Mouse (Mus musculus) liver, embryonic 11.5 days (tissue): ENCODE results near the gene Pld1. TPM values are rescaled to one million over a fixed set of nuclear protein-coding genes. Genes with fewer than 3 reads are reported as not detected.

Experiments
- ATAC-seq: fragments of 200-750 bp; cut with Nextera tagmentation; replicated peaks from 2 replicates; pipeline ENCODE4 v1.8.0; 2017; ENCODE audit warnings: moderate number of reproducible peaks, mild to moderate bottlenecking, moderate TSS enrichment, moderate library complexity; ENCODE audit not compliant: low FRiP score
- DNase-seq: peaks from one replicate; pipeline ENCODE4 v3.0.0-alpha.2; 2017; ENCODE audit warnings: low spot score
- H3K27ac ChIP-seq: fragments of 300-500 bp; sonication (generic); 2 replicates; pipeline ENCODE4 v1.5.1; 2014; ENCODE audit warnings: mild to moderate bottlenecking, low read depth, low read length, control low read depth
- H3K27me3 ChIP-seq: fragments of 300-500 bp; sonication (generic); replicated peaks from 2 replicates; pipeline ENCODE4 v1.6.1; 2014; ENCODE audit warnings: low read length, mixed read lengths; ENCODE audit not compliant: control insufficient read depth, insufficient read depth
- H3K36me3 ChIP-seq: fragments of 300-500 bp; sonication (generic); 2 replicates; pipeline ENCODE4 v1.6.1; 2014; ENCODE audit warnings: mild to moderate bottlenecking, low read length, moderate library complexity, mixed read lengths; ENCODE audit not compliant: control insufficient read depth, insufficient read depth
- H3K4me1 ChIP-seq: fragments of 300-500 bp; sonication (generic); replicated peaks from 2 replicates; pipeline ENCODE4 v1.6.1; 2014; ENCODE audit warnings: low read length, mixed read lengths; ENCODE audit not compliant: control insufficient read depth, insufficient read depth
- H3K4me2 ChIP-seq: fragments of 300-500 bp; sonication (generic); 2 replicates; pipeline ENCODE4 v1.6.1; 2014; ENCODE audit warnings: mild to moderate bottlenecking, control low read depth, moderate library complexity
- H3K4me3 ChIP-seq: fragments of 300-500 bp; sonication (generic); 2 replicates; pipeline ENCODE4 v1.5.1; 2014; ENCODE audit warnings: low read depth, low read length, control low read depth
- H3K9ac ChIP-seq: fragments of 300-500 bp; sonication (generic); 2 replicates; pipeline ENCODE4 v1.6.1; 2014; ENCODE audit warnings: low read depth, low read length, control low read depth
- H3K9me3 ChIP-seq: fragments of 300-500 bp; sonication (generic); 2 replicates; pipeline ENCODE4 v1.6.1; 2016; ENCODE audit warnings: low read length, inconsistent platforms, mixed read lengths; ENCODE audit not compliant: control insufficient read depth
- WGBS: fragments of 180-500 bp; shearing (Covaris S2); extraction: QIAGEN DNeasy Blood & Tissue Kit; methylation state at CpG from one replicate; pipeline ENCODE4 v1.1.7; 2014; 5-methylcytosine and 5-hydroxymethylcytosine counted together
- polyA plus RNA-seq: library from polyadenylated mRNA; unstranded; fragments of >200 nt; fragmentation: Nextera tagmentation; extraction: Ambion mirVana; gene quantifications from 2 replicates; pipeline ENCODE4 v1.2.1, GENCODE M21; 2014

Pld1 gene
- polyA plus RNA-seq, 1 experiment from 2014 or later = 4.9 TPM

GRCm38 (mm10) chr3:28170911-28171618 is 232.6 kb downstream of the Pld1 start:
- no peaks in the 10 kb centered on the region for H3K36me3 ChIP-seq
- WGBS = 44% methylated on average over 17 of the region's 17 CpGs
- ATAC-seq (peak; percentile 68), DNase-seq (peak; percentile 57)
- no peak overlapping the region for H3K27ac ChIP-seq
- peak overlapping the region; percentile 55 for H3K4me2 ChIP-seq
- no peak overlapping the region for H3K4me3 ChIP-seq
- H3K4me1 ChIP-seq = peaks cover 4% of the 10 kb centered on the region; the same call in 1 of the 2 replicates
- H3K9ac ChIP-seq = no peak overlapping the region
- no peaks in the 10 kb centered on the region for H3K27me3 ChIP-seq
- H3K9me3 ChIP-seq = no peaks in the 10 kb centered on the region

DNA sequence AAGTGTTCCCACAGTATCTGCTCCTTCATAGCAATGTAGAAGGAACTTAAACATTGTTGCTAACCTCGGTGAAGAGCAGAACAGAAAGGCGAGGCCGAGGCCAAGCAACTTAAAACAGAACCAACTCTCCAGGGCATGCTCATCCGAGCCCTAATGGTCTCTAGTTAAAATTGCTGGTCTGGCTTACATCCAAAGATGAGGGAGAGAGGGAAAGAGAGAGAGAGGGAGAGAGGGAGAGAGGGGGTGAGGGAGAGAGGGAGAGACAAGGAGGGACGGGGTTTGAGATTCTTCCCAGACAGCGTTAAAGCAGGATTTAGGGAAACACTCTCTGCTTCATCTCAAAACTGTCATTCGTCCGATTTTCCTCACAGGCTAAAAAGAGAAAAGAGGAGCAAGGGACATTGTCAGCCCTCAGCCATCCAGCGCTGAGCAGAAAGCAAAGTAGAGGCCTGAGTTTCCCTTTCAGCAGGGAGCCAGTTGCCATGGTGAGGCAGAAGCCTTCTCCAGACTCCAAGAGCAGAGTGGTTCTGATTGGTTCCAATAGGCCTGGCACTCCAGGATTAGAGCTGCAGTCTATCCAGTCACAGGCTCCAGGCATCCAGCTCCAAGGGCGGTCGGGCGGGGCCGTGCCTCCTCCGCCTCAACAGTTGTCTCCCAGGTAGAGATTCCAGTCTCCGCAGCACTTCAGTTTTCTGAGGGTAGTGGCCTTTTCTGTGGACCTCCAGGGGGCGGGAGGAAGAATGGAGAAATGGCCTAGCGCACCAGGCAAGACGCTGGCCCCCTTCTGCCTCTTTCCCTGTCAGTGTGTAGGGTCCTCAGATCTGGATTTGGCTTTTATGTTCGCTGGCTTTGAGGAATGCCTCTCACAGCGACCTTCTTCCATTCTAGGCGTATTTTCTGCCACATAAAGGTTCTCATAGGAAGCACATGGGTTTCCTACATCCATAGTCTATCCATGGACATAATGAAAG is 237.8 kb downstream of the Pld1 start:
- Histone ChIP-seq H3K9me3 (no peaks in the 10 kb centered on the region), H3K27ac (no peak overlapping the region), H3K4me2 (no peak overlapping the region), H3K36me3 (no peaks in the 10 kb centered on the region), H3K4me3 (no peak overlapping the region), H3K27me3 (no peaks in the 10 kb centered on the region), H3K4me1 (no peaks in the 10 kb centered on the region), H3K9ac (no peak overlapping the region)
- ATAC-seq = no peak
- WGBS = 36% methylated on average over 21 of the region's 21 CpGs
- no peak for DNase-seq

- no peak overlapping the region for H3K4me3 ChIP-seq
- no peak overlapping the region for H3K9ac ChIP-seq
- DNase-seq (no peak), ATAC-seq (no peak)
- no peak overlapping the region for H3K27ac ChIP-seq
- 67% methylated on average over 6 of the region's 6 CpGs for WGBS
- no peaks in the 10 kb centered on the region for H3K4me1 ChIP-seq
- H3K9me3 ChIP-seq = no peaks in the 10 kb centered on the region
- H3K27me3 ChIP-seq = no peaks in the 10 kb centered on the region
- H3K36me3 ChIP-seq = no peaks in the 10 kb centered on the region
- H3K4me2 ChIP-seq = no peak overlapping the region
These were observed 239.8 kb downstream of the Pld1 start for GRCm38 (mm10) chr3:28178333-28178732.

Other genes starting within 250 kb of the Pld1 start
- gene Fndc3b, start 227.4 kb upstream of the Pld1 start, polyA plus RNA-seq = 12.1 and 12.3 TPM in 2 replicates
- not detected in 2 replicates for gene Tmem212, start 42.3 kb upstream of the Pld1 start, polyA plus RNA-seq